Mouse (Mus musculus) left cerebral cortex, postnatal 10 days (tissue): ENCODE measurements at regions not wholly inside any gene's neighbourhood (a gene's known extent, or its start where the extent isn't known, plus 50 kb on each side); places are given as distances from the start of the nearest gene placed in this dataset.

ENCODE experiments used
- DNase-seq, 2 experiments: peaks; one replicate each; pipeline ENCODE4 v3.0.0; 2021 to 2022; ENCODE audit warnings: low spot score in 2 of 2, mixed read lengths in 1 of 2; ENCODE audit errors: extremely low spot score in 1 of 2
- intact Hi-C: fragments of 180-260 bp; cut with DNase I; formaldehyde crosslinking; loops from one replicate; pipeline ENCODE4 v1.15.1; 2025

- intact Hi-C loops = no loop called here
- DNase-seq = no peak
Observed at GRCm38 (mm10) chr1:113284122-113284521, 1419.4 kb upstream of the Dsel start.

GRCm38 (mm10) chr1:113259421-113259820 lies 1394.7 kb upstream of the Dsel start:
- intact Hi-C loops = no loop called here
- no peak for DNase-seq

GRCm38 (mm10) chr1:113247325-113247724 lies 1382.6 kb upstream of the Dsel start:
- DNase-seq = no peak
- intact Hi-C loops = no loop called here

- no peak for DNase-seq
- intact Hi-C loops = no loop called here
Observed at GRCm38 (mm10) chr1:113210095-113210494, 1345.4 kb upstream of the Dsel start.

GRCm38 (mm10) chr1:113204019-113204418 lies 1339.3 kb upstream of the Dsel start:
- DNase-seq = no peak
- intact Hi-C loops = no loop called here

DNA sequence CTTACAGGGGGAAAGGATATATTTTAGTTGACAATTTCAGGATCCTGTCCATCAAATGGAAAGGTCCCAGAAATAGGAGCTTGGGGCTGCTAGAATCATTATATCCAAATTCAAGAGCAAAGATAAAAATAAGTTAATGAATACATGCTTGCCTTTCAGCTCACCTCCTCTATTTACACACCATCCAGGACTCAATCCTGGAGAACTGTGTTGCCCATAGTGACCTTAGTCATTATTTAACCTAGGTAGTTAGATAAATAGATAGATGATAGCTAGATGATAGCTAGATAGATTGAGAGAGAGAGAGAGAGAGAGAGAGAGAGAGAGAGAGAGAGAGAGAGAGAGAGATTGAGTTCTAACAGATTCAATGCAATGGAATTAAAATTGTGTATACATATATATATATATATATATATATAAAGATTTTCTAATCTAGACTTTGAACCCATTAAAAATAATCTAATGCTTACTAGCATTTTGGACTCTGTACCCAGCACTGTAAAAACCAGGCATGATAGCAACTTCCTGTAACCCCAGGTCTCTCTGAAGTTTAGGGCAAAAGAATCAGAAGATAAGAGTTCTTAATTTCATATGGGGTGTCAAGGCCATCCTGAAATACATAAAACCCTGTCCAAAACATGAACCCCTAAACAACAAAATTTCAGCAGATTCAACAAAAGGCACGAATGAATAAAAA lies 1329.5 kb upstream of the Dsel start:
- intact Hi-C loops = no loop called here
- DNase-seq = no peak

DNA sequence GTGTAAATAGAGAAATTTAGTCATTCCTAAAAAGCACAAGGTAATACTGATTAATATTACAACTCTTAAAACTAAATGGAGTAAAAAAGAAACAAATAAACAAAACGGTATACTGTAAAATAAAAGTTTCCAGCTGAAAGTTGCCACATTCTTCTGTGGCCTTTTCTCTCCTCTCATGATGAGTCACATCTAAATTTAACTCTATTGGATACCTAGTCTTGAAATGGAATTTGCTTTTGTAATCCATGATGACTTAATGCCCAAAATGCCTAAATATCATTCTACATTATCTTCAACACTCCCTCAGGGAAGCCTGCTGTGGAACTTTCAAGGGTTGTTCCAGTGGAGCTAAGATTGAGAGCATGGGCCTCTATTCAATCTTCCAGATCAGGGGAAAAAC lies 1298.5 kb upstream of the Dsel start:
- DNase-seq = no peak
- intact Hi-C loops = no loop called here
